Mouse (Mus musculus): ENCODE results near the gene Cdc16. TPM values are rescaled to one million over a fixed set of nuclear protein-coding genes. Genes with fewer than 3 reads are reported as not detected.
A peak's percentile ranks its signal among the peaks of the same experiment; 100 is the strongest.

Cdc16 gene
- total RNA-seq, 2 experiments from 2014 or later = 26.9 to 33.7 TPM

GRCm38 (mm10) chr8:13757805-13758727 lies 590 bp downstream of the Cdc16 start:
- intact Hi-C loops (cut with DNase I) = loop anchor here (2.0 kb wide), 1 partner anchor 27 kb away; the partner anchor contains the start of gene Upf3a
- peak overlapping the region; percentile 85 for H3K4me3 ChIP-seq

GRCm38 (mm10) chr8:13769206-13769605 lies 11.7 kb downstream of the Cdc16 start:
- TF ChIP-seq CTCF (IDR thresholded peaks at IDR 0.05) = no peak
- intact Hi-C loops (cut with DNase I) = no loop called here
- no peak for DNase-seq
- Histone ChIP-seq H3K27ac (no peak overlapping the region), H3K4me3 (no peak overlapping the region)

More at GRCm38 (mm10) chr8:13757805-13758727, 590 bp downstream of the Cdc16 start:
- TF ChIP-seq CTCF (IDR thresholded peaks at IDR 0.05) = peak; percentile 66
- peak overlapping the region; percentile 95 for H3K27ac ChIP-seq
- peak; percentile 38 for DNase-seq

- no peak overlapping the region for H3K4me3 ChIP-seq
- TF ChIP-seq CTCF (IDR thresholded peaks at IDR 0.05) = no peak
- H3K27ac ChIP-seq = no peak overlapping the region
- intact Hi-C loops (cut with DNase I) = no loop called here
- DNase-seq = no peak
Measured at GRCm38 (mm10) chr8:13780536-13780935, 23.1 kb downstream of the Cdc16 start.

- DNase-seq = peak; percentile 96
- intact Hi-C loops (cut with DNase I) = loop anchor here (2.0 to 5.0 kb wide), 3 partner anchors 27 to 102 kb away; partner anchors contain the start of gene Champ1
- peak within 1 kb of the TSS; percentile 99 for H3K27ac ChIP-seq
- H3K4me3 ChIP-seq = peak within 1 kb of the TSS; percentile 77
- peak; percentile 86 for TF ChIP-seq CTCF (IDR thresholded peaks at IDR 0.05)
Measured at GRCm38 (mm10) chr8:13785250-13785763, 27.8 kb downstream of the Cdc16 start, which contains the start of gene Upf3a. Gene Upf3a (plus strand): TSS chr8:13785615.

- DNase-seq = peak; percentile 99
- H3K4me3 ChIP-seq = peak overlapping the region; percentile 77
- intact Hi-C loops (cut with DNase I) = loop anchor here (2.0 to 5.0 kb wide), 3 partner anchors 27 to 101 kb away; partner anchors contain the start of gene Champ1
- H3K27ac ChIP-seq = peak overlapping the region; percentile 99
- peak; percentile 95; the same call in 1 of the 2 replicates for TF ChIP-seq CTCF (IDR thresholded peaks at IDR 0.05)
Measured at GRCm38 (mm10) chr8:13785764-13786299, 28.4 kb downstream of the Cdc16 start.

GRCm38 (mm10) chr8:13789606-13790005 lies 32.1 kb downstream of the Cdc16 start:
- intact Hi-C loops (cut with DNase I) = loop anchor here (5.0 kb wide), 2 partner anchors 78 to 98 kb away; partner anchors contain the start of gene Champ1
- no peak for DNase-seq
- Histone ChIP-seq H3K27ac (no peak overlapping the region), H3K4me3 (no peak overlapping the region)
- TF ChIP-seq CTCF (IDR thresholded peaks at IDR 0.05) = no peak

GRCm38 (mm10) chr8:13793097-13793745 lies 35.7 kb downstream of the Cdc16 start:
- no peak for DNase-seq
- TF ChIP-seq CTCF (IDR thresholded peaks at IDR 0.05) = no peak
- intact Hi-C loops (cut with DNase I) = no loop called here

GRCm38 (mm10) chr8:13793746-13794101 lies 36.2 kb downstream of the Cdc16 start:
- DNase-seq = no peak
- peak overlapping the region; percentile 69; the same call in 1 of the 2 replicates for H3K27ac ChIP-seq
- no peak overlapping the region for H3K4me3 ChIP-seq
- intact Hi-C loops (cut with DNase I) = no loop called here
- no peak for TF ChIP-seq CTCF (IDR thresholded peaks at IDR 0.05)

More at GRCm38 (mm10) chr8:13793097-13793745, 35.7 kb downstream of the Cdc16 start:
- 0 out of 2 replicates have a peak overlapping the region, but pooled peaks have one; percentile 69 for H3K27ac ChIP-seq
- no peak overlapping the region for H3K4me3 ChIP-seq

- intact Hi-C loops (cut with DNase I) = no loop called here
- no peak for DNase-seq
- no peak for TF ChIP-seq CTCF (IDR thresholded peaks at IDR 0.05)
- Histone ChIP-seq H3K27ac (no peak overlapping the region), H3K4me3 (no peak overlapping the region)
Measured at GRCm38 (mm10) chr8:13797676-13798075, 40.2 kb downstream of the Cdc16 start.

GRCm38 (mm10) chr8:13799566-13799965 lies 42.1 kb downstream of the Cdc16 start:
- Histone ChIP-seq H3K4me3 (no peak overlapping the region), H3K27ac (no peak overlapping the region)
- TF ChIP-seq CTCF (IDR thresholded peaks at IDR 0.05) = no peak
- DNase-seq = no peak
- intact Hi-C loops (cut with DNase I) = no loop called here

GRCm38 (mm10) chr8:13828598-13829172 lies 71.2 kb downstream of the Cdc16 start:
- Histone ChIP-seq H3K27ac (no peak overlapping the region), H3K4me3 (no peak overlapping the region)
- no peak for TF ChIP-seq CTCF (IDR thresholded peaks at IDR 0.05)
- DNase-seq = no peak
- intact Hi-C loops (cut with DNase I) = no loop called here

Other genes starting within 250 kb of the Cdc16 start
- not detected for gene 1700029H14Rik, start 195.2 kb upstream of the Cdc16 start, total RNA-seq (2021)
- gene Rasa3, start 80.1 kb upstream of the Cdc16 start, total RNA-seq (2021) = 10 to 100 TPM in 1 of 2 experiments, 1 to 10 TPM in 1; 5.9 to 10.5 TPM
- gene Cfap97d2, start 51.8 kb upstream of the Cdc16 start, total RNA-seq (2021) = not detected
- gene Upf3a, start 27.9 kb downstream of the Cdc16 start, total RNA-seq (2021) = 10 to 100 TPM in 1 of 2 experiments, 1 to 10 TPM in 1; 8.8 to 10.1 TPM
- not detected for gene AF366264, start 80.7 kb downstream of the Cdc16 start, total RNA-seq (2021)
- 1 to 10 TPM; 7.3 to 8.9 TPM for gene Champ1, start 112.0 kb downstream of the Cdc16 start, total RNA-seq (2021)
- gene Coprs, start 132.6 kb downstream of the Cdc16 start, total RNA-seq (2021) = 1 to 10 TPM; 4.2 to 7.8 TPM